Mouse (Mus musculus): Measurements from ENCODE around the gene Fbxo36. TPM values are rescaled to one million over a fixed set of nuclear protein-coding genes. Genes with fewer than 3 reads are reported as not detected.

The Fbxo36 gene
- polyA plus RNA-seq (2012): 0.04 and 0.09 TPM in 2 replicates

- H3K36me3 ChIP-seq (ENCODE audit: control insufficient read depth): peaks cover 2% of the 10 kb centered on the region; the same call in 1 of the 2 replicates
- H3K4me1 ChIP-seq (ENCODE audit: control insufficient read depth): peaks cover 31% of the 10 kb centered on the region
- H3K27me3 ChIP-seq (ENCODE audit: control insufficient read depth): no peaks in the 10 kb centered on the region
- no peak for TF ChIP-seq TAL1 (IDR thresholded peaks at IDR 0.05; ENCODE audit: low read length)
- TF ChIP-seq GATA1 (IDR thresholded peaks at IDR 0.05; ENCODE audit: low read length): no peak
- no peaks in the 10 kb centered on the region for H3K9me3 ChIP-seq (ENCODE audit: control insufficient read depth, low read length)
- peak within 1 kb of the TSS; percentile 86 for H3K4me3 ChIP-seq (replicated peaks)
Measured at GRCm38 (mm10) chr1:84839309-84840017, at the start of gene Fbxo36. Gene Fbxo36, plus strand, starts transcription at chr1:84839841.

- no peak overlapping the region for H3K4me3 ChIP-seq (replicated peaks)
- H3K9me3 ChIP-seq (ENCODE audit: control insufficient read depth, low read length): no peaks in the 10 kb centered on the region
- TF ChIP-seq GATA1 (IDR thresholded peaks at IDR 0.05; ENCODE audit: low read length) (no peak), TAL1 (IDR thresholded peaks at IDR 0.05; ENCODE audit: low read length) (no peak)
- no peaks in the 10 kb centered on the region for H3K27me3 ChIP-seq (ENCODE audit: control insufficient read depth)
- H3K4me1 ChIP-seq (ENCODE audit: control insufficient read depth): no peaks in the 10 kb centered on the region
- peaks cover 66% of the 10 kb centered on the region for H3K36me3 ChIP-seq (ENCODE audit: control insufficient read depth)
Measured at GRCm38 (mm10) chr1:84791393-84791792, 48.2 kb upstream of the Fbxo36 start.

GRCm38 (mm10) chr1:84795335-84795734 is 44.3 kb upstream of the Fbxo36 start:
- no peaks in the 10 kb centered on the region for H3K4me1 ChIP-seq (ENCODE audit: control insufficient read depth)
- no peak overlapping the region for H3K4me3 ChIP-seq (replicated peaks)
- TF ChIP-seq TAL1 (IDR thresholded peaks at IDR 0.05; ENCODE audit: low read length): no peak
- no peak for TF ChIP-seq GATA1 (IDR thresholded peaks at IDR 0.05; ENCODE audit: low read length)
- H3K27me3 ChIP-seq (ENCODE audit: control insufficient read depth): no peaks in the 10 kb centered on the region
- no peaks in the 10 kb centered on the region for H3K9me3 ChIP-seq (ENCODE audit: control insufficient read depth, low read length)
- H3K36me3 ChIP-seq (ENCODE audit: control insufficient read depth): peaks cover 41% of the 10 kb centered on the region

GRCm38 (mm10) chr1:84799166-84799565 is 40.5 kb upstream of the Fbxo36 start:
- H3K27me3 ChIP-seq (ENCODE audit: control insufficient read depth): no peaks in the 10 kb centered on the region
- no peaks in the 10 kb centered on the region for H3K4me1 ChIP-seq (ENCODE audit: control insufficient read depth)
- no peak overlapping the region for H3K4me3 ChIP-seq (replicated peaks)
- H3K9me3 ChIP-seq (ENCODE audit: control insufficient read depth, low read length): no peaks in the 10 kb centered on the region
- H3K36me3 ChIP-seq (ENCODE audit: control insufficient read depth): peaks cover 9% of the 10 kb centered on the region
- no peak for TF ChIP-seq GATA1 (IDR thresholded peaks at IDR 0.05; ENCODE audit: low read length)
- TF ChIP-seq TAL1 (IDR thresholded peaks at IDR 0.05; ENCODE audit: low read length): no peak

- Histone ChIP-seq H3K9me3 (ENCODE audit: control insufficient read depth, low read length) (no peaks in the 10 kb centered on the region), H3K36me3 (ENCODE audit: control insufficient read depth) (peaks cover 2% of the 10 kb centered on the region; the same call in 1 of the 2 replicates), H3K4me3 (replicated peaks) (no peak overlapping the region), H3K27me3 (ENCODE audit: control insufficient read depth) (no peaks in the 10 kb centered on the region), H3K4me1 (ENCODE audit: control insufficient read depth) (no peaks in the 10 kb centered on the region)
- TF ChIP-seq TAL1 (IDR thresholded peaks at IDR 0.05; ENCODE audit: low read length) (no peak), GATA1 (IDR thresholded peaks at IDR 0.05; ENCODE audit: low read length) (no peak)
Measured at GRCm38 (mm10) chr1:84803788-84804187, 35.9 kb upstream of the Fbxo36 start.

GRCm38 (mm10) chr1:84817596-84817995 is 22.0 kb upstream of the Fbxo36 start:
- no peak overlapping the region for H3K4me3 ChIP-seq (replicated peaks)
- H3K36me3 ChIP-seq (ENCODE audit: control insufficient read depth): peaks cover 33% of the 10 kb centered on the region
- no peaks in the 10 kb centered on the region for H3K9me3 ChIP-seq (ENCODE audit: control insufficient read depth, low read length)
- TF ChIP-seq GATA1 (IDR thresholded peaks at IDR 0.05; ENCODE audit: low read length): no peak
- TF ChIP-seq TAL1 (IDR thresholded peaks at IDR 0.05; ENCODE audit: low read length): no peak
- H3K4me1 ChIP-seq (ENCODE audit: control insufficient read depth): peaks cover 2% of the 10 kb centered on the region; the same call in 1 of the 2 replicates
- no peaks in the 10 kb centered on the region for H3K27me3 ChIP-seq (ENCODE audit: control insufficient read depth)

GRCm38 (mm10) chr1:84825091-84825490 is 14.6 kb upstream of the Fbxo36 start:
- no peaks in the 10 kb centered on the region for H3K27me3 ChIP-seq (ENCODE audit: control insufficient read depth)
- no peak for TF ChIP-seq TAL1 (IDR thresholded peaks at IDR 0.05; ENCODE audit: low read length)
- TF ChIP-seq GATA1 (IDR thresholded peaks at IDR 0.05; ENCODE audit: low read length): no peak
- peaks cover 25% of the 10 kb centered on the region for H3K36me3 ChIP-seq (ENCODE audit: control insufficient read depth)
- H3K4me3 ChIP-seq (replicated peaks): no peak overlapping the region
- peaks cover 11% of the 10 kb centered on the region for H3K4me1 ChIP-seq (ENCODE audit: control insufficient read depth)
- no peaks in the 10 kb centered on the region for H3K9me3 ChIP-seq (ENCODE audit: control insufficient read depth, low read length)

- H3K36me3 ChIP-seq (ENCODE audit: control insufficient read depth): peaks cover 12% of the 10 kb centered on the region
- peak overlapping the region; percentile 86 for H3K4me3 ChIP-seq (replicated peaks)
- H3K27me3 ChIP-seq (ENCODE audit: control insufficient read depth): no peaks in the 10 kb centered on the region
- TF ChIP-seq TAL1 (IDR thresholded peaks at IDR 0.05; ENCODE audit: low read length): no peak
- no peak for TF ChIP-seq GATA1 (IDR thresholded peaks at IDR 0.05; ENCODE audit: low read length)
- H3K9me3 ChIP-seq (ENCODE audit: control insufficient read depth, low read length): no peaks in the 10 kb centered on the region
- peaks cover 31% of the 10 kb centered on the region for H3K4me1 ChIP-seq (ENCODE audit: control insufficient read depth)
Measured at GRCm38 (mm10) chr1:84837523-84838145, 2.0 kb upstream of the Fbxo36 start.

GRCm38 (mm10) chr1:84838156-84838555 is 1.5 kb upstream of the Fbxo36 start:
- TF ChIP-seq TAL1 (IDR thresholded peaks at IDR 0.05; ENCODE audit: low read length) (no peak), GATA1 (IDR thresholded peaks at IDR 0.05; ENCODE audit: low read length) (no peak)
- Histone ChIP-seq H3K4me1 (ENCODE audit: control insufficient read depth) (peaks cover 31% of the 10 kb centered on the region), H3K27me3 (ENCODE audit: control insufficient read depth) (no peaks in the 10 kb centered on the region), H3K4me3 (replicated peaks) (peak overlapping the region; percentile 86), H3K9me3 (ENCODE audit: control insufficient read depth, low read length) (no peaks in the 10 kb centered on the region), H3K36me3 (ENCODE audit: control insufficient read depth) (peaks cover 9% of the 10 kb centered on the region)

Measured in erythroblast, embryonic 14.5 days (primary cell).